Mouse (Mus musculus): ENCODE data around the gene Itgav. TPM values are rescaled to one million over a fixed set of nuclear protein-coding genes. Genes with fewer than 3 reads are reported as not detected.
A peak's percentile ranks its signal among the peaks of the same experiment; 100 is the strongest.
"Not testable (repeated sequence)": the region's sequence is repeated elsewhere in the genome, so short reads cannot be mapped to it uniquely, and the experiment has no call there.

Itgav gene
- polyA plus RNA-seq, 1 experiment from 2014 or later = 19.9 TPM

GRCm38 (mm10) chr2:83700667-83701066, 23.5 kb upstream of the Itgav start:
- H3K27ac ChIP-seq (ENCODE audit: low read length) = no peak overlapping the region
- H3K4me3 ChIP-seq (ENCODE audit: low read depth, low read length) = no peak overlapping the region
- H3K27me3 ChIP-seq (ENCODE audit: control insufficient read depth, insufficient read depth, low read depth, low read length) = no peaks in the 10 kb centered on the region
- H3K4me2 ChIP-seq (ENCODE audit: low read length) = no peak overlapping the region
- ATAC-seq = no peak
- H3K36me3 ChIP-seq (ENCODE audit: control insufficient read depth, insufficient read depth, low read length) = no peaks in the 10 kb centered on the region
- no peak overlapping the region for H3K9ac ChIP-seq (ENCODE audit: low read depth, low read length)
- H3K4me1 ChIP-seq (ENCODE audit: control insufficient read depth, insufficient read depth, low read length) = no peaks in the 10 kb centered on the region
- H3K9me3 ChIP-seq (replicated peaks; ENCODE audit: control insufficient read depth, low read length, poor library complexity, severe bottlenecking) = no peaks in the 10 kb centered on the region
- WGBS = 87% methylated on average over 4 of the region's 4 CpGs

GRCm38 (mm10) chr2:83702411-83702810, 21.8 kb upstream of the Itgav start:
- H3K9me3 ChIP-seq (replicated peaks; ENCODE audit: control insufficient read depth, low read length, poor library complexity, severe bottlenecking) = no peaks in the 10 kb centered on the region
- no peaks in the 10 kb centered on the region for H3K4me1 ChIP-seq (ENCODE audit: control insufficient read depth, insufficient read depth, low read length)
- H3K27ac ChIP-seq (ENCODE audit: low read length) = no peak overlapping the region
- no peaks in the 10 kb centered on the region for H3K27me3 ChIP-seq (ENCODE audit: control insufficient read depth, insufficient read depth, low read depth, low read length)
- no peak overlapping the region for H3K9ac ChIP-seq (ENCODE audit: low read depth, low read length)
- no peak overlapping the region for H3K4me2 ChIP-seq (ENCODE audit: low read length)
- no peaks in the 10 kb centered on the region for H3K36me3 ChIP-seq (ENCODE audit: control insufficient read depth, insufficient read depth, low read length)
- H3K4me3 ChIP-seq (ENCODE audit: low read depth, low read length) = no peak overlapping the region
- ATAC-seq = no peak
- 91% methylated on average over 7 of the region's 7 CpGs for WGBS

GRCm38 (mm10) chr2:83705580-83706158, 18.5 kb upstream of the Itgav start:
- Histone ChIP-seq H3K9me3 (replicated peaks; ENCODE audit: control insufficient read depth, low read length, poor library complexity, severe bottlenecking) (no peaks in the 10 kb centered on the region), H3K4me1 (ENCODE audit: control insufficient read depth, insufficient read depth, low read length) (no peaks in the 10 kb centered on the region), H3K27me3 (ENCODE audit: control insufficient read depth, insufficient read depth, low read depth, low read length) (no peaks in the 10 kb centered on the region), H3K4me3 (ENCODE audit: low read depth, low read length) (no peak overlapping the region), H3K4me2 (ENCODE audit: low read length) (no peak overlapping the region), H3K9ac (ENCODE audit: low read depth, low read length) (no peak overlapping the region), H3K36me3 (ENCODE audit: control insufficient read depth, insufficient read depth, low read length) (no peaks in the 10 kb centered on the region), H3K27ac (ENCODE audit: low read length) (no peak overlapping the region)
- WGBS = 89% methylated on average over 9 of the region's 9 CpGs
- no peak for ATAC-seq

GRCm38 (mm10) chr2:83709896-83710524, 14.2 kb upstream of the Itgav start:
- no peaks in the 10 kb centered on the region for H3K27me3 ChIP-seq (ENCODE audit: control insufficient read depth, insufficient read depth, low read depth, low read length)
- no peak overlapping the region for H3K9ac ChIP-seq (ENCODE audit: low read depth, low read length)
- no peak overlapping the region for H3K27ac ChIP-seq (ENCODE audit: low read length)
- no peaks in the 10 kb centered on the region for H3K9me3 ChIP-seq (replicated peaks; ENCODE audit: control insufficient read depth, low read length, poor library complexity, severe bottlenecking)
- no peaks in the 10 kb centered on the region for H3K36me3 ChIP-seq (ENCODE audit: control insufficient read depth, insufficient read depth, low read length)
- WGBS = 78% methylated on average over 11 of the region's 11 CpGs
- H3K4me2 ChIP-seq (ENCODE audit: low read length) = no peak overlapping the region
- H3K4me1 ChIP-seq (ENCODE audit: control insufficient read depth, insufficient read depth, low read length) = no peaks in the 10 kb centered on the region
- H3K4me3 ChIP-seq (ENCODE audit: low read depth, low read length) = no peak overlapping the region
- no peak for ATAC-seq

GRCm38 (mm10) chr2:83713281-83713680, 10.9 kb upstream of the Itgav start:
- 77% methylated on average over 5 of the region's 7 CpGs for WGBS
- H3K27ac ChIP-seq (ENCODE audit: low read length); ATAC-seq; H3K9ac ChIP-seq (ENCODE audit: low read depth, low read length); H3K4me1 ChIP-seq (ENCODE audit: control insufficient read depth, insufficient read depth, low read length); H3K9me3 ChIP-seq (replicated peaks; ENCODE audit: control insufficient read depth, low read length, poor library complexity, severe bottlenecking); H3K4me3 ChIP-seq (ENCODE audit: low read depth, low read length); H3K27me3 ChIP-seq (ENCODE audit: control insufficient read depth, insufficient read depth, low read depth, low read length); H3K4me2 ChIP-seq (ENCODE audit: low read length); H3K36me3 ChIP-seq (ENCODE audit: control insufficient read depth, insufficient read depth, low read length): not testable (repeated sequence)

GRCm38 (mm10) chr2:83713946-83714345, 10.3 kb upstream of the Itgav start:
- Histone ChIP-seq H3K4me1 (ENCODE audit: control insufficient read depth, insufficient read depth, low read length) (no peaks in the 10 kb centered on the region), H3K27me3 (ENCODE audit: control insufficient read depth, insufficient read depth, low read depth, low read length) (no peaks in the 10 kb centered on the region), H3K9me3 (replicated peaks; ENCODE audit: control insufficient read depth, low read length, poor library complexity, severe bottlenecking) (no peaks in the 10 kb centered on the region), H3K9ac (ENCODE audit: low read depth, low read length) (no peak overlapping the region), H3K4me3 (ENCODE audit: low read depth, low read length) (no peak overlapping the region), H3K36me3 (ENCODE audit: control insufficient read depth, insufficient read depth, low read length) (no peaks in the 10 kb centered on the region), H3K4me2 (ENCODE audit: low read length) (no peak overlapping the region; the same call in 1 of the 2 replicates), H3K27ac (ENCODE audit: low read length) (no peak overlapping the region)
- ATAC-seq = no peak
- 92% methylated on average over 5 of the region's 5 CpGs for whole genome bisulfite sequencing

- Histone ChIP-seq H3K9me3 (replicated peaks; ENCODE audit: control insufficient read depth, low read length, poor library complexity, severe bottlenecking) (no peaks in the 10 kb centered on the region), H3K9ac (ENCODE audit: low read depth, low read length) (no peak overlapping the region), H3K36me3 (ENCODE audit: control insufficient read depth, insufficient read depth, low read length) (no peaks in the 10 kb centered on the region), H3K27me3 (ENCODE audit: control insufficient read depth, insufficient read depth, low read depth, low read length) (no peaks in the 10 kb centered on the region), H3K4me3 (ENCODE audit: low read depth, low read length) (no peak overlapping the region), H3K4me2 (ENCODE audit: low read length) (no peak overlapping the region), H3K4me1 (ENCODE audit: control insufficient read depth, insufficient read depth, low read length) (no peaks in the 10 kb centered on the region), H3K27ac (ENCODE audit: low read length) (peak overlapping the region; percentile 29; the same call in 1 of the 2 replicates)
- WGBS = 51% methylated on average over 6 of the region's 6 CpGs
- no peak for ATAC-seq
Measured at GRCm38 (mm10) chr2:83714783-83715182, 9.4 kb upstream of the Itgav start.

GRCm38 (mm10) chr2:83718341-83718740, 5.9 kb upstream of the Itgav start:
- Histone ChIP-seq H3K4me2 (ENCODE audit: low read length) (no peak overlapping the region), H3K36me3 (ENCODE audit: control insufficient read depth, insufficient read depth, low read length) (no peaks in the 10 kb centered on the region), H3K27ac (ENCODE audit: low read length) (no peak overlapping the region), H3K27me3 (ENCODE audit: control insufficient read depth, insufficient read depth, low read depth, low read length) (no peaks in the 10 kb centered on the region; the same call in 1 of the 2 replicates), H3K4me1 (ENCODE audit: control insufficient read depth, insufficient read depth, low read length) (peaks cover 3% of the 10 kb centered on the region), H3K9me3 (replicated peaks; ENCODE audit: control insufficient read depth, low read length, poor library complexity, severe bottlenecking) (no peaks in the 10 kb centered on the region), H3K9ac (ENCODE audit: low read depth, low read length) (no peak overlapping the region), H3K4me3 (ENCODE audit: low read depth, low read length) (no peak overlapping the region)
- no peak for ATAC-seq
- 94% methylated on average over 4 of the region's 4 CpGs for WGBS

GRCm38 (mm10) chr2:83721635-83722034, 2.6 kb upstream of the Itgav start:
- no peak for ATAC-seq
- H3K9me3 ChIP-seq (replicated peaks; ENCODE audit: control insufficient read depth, low read length, poor library complexity, severe bottlenecking) = no peaks in the 10 kb centered on the region
- H3K9ac ChIP-seq (ENCODE audit: low read depth, low read length) = no peak overlapping the region
- no peak overlapping the region for H3K4me3 ChIP-seq (ENCODE audit: low read depth, low read length)
- no peaks in the 10 kb centered on the region for H3K36me3 ChIP-seq (ENCODE audit: control insufficient read depth, insufficient read depth, low read length)
- no peaks in the 10 kb centered on the region; the same call in 1 of the 2 replicates for H3K27me3 ChIP-seq (ENCODE audit: control insufficient read depth, insufficient read depth, low read depth, low read length)
- peaks cover 8% of the 10 kb centered on the region for H3K4me1 ChIP-seq (ENCODE audit: control insufficient read depth, insufficient read depth, low read length)
- WGBS = 93% methylated on average over 3 of the region's 3 CpGs
- H3K4me2 ChIP-seq (ENCODE audit: low read length) = no peak overlapping the region
- no peak overlapping the region for H3K27ac ChIP-seq (ENCODE audit: low read length)

All from midbrain, embryonic 16.5 days (tissue).